Mouse (Mus musculus): Measurements from ENCODE around the gene Ephb1.

DNA sequence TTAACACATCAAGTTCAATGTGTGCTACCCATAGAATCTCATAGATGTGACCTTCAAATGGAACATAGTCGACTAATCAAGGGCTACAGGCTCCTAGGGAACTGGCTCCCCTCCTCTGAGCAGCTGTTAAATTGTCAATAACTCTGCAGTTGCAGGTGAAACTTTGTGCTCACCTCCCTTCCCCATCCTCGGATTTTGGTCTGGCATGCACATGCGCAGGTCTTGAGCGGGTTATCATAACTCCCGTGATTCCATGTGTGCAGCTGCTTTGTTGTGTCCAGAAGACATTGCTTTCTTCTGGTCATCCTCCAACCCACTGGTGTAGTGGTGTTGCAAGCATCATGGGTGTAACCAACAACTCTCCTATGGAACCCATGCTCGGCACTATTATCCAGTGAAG, 4.8 kb upstream of the Ephb1 start:
- TF ChIP-seq GATA1 (IDR thresholded peaks at IDR 0.05; ENCODE audit: borderline replicate concordance, low read length) (no peak), FLI1 (IDR thresholded peaks at IDR 0.05; ENCODE audit: low read length) (no peak)

All from megakaryocyte, embryonic 14.5 days (primary cell).